Mouse (Mus musculus) heart, embryonic 15.5 days (tissue): ENCODE data around the gene Hbq1a. TPM values are rescaled to one million over a fixed set of nuclear protein-coding genes. Genes with fewer than 3 reads are reported as not detected.
"Not testable (repeated sequence)": the region's sequence is repeated elsewhere in the genome, so short reads cannot be mapped to it uniquely, and the experiment has no call there.

Experiments
- ATAC-seq: fragments of 200-750 bp; cut with Nextera tagmentation; replicated peaks from 2 replicates; pipeline ENCODE4 v1.8.0; 2017; ENCODE audit warnings: low read depth, moderate TSS enrichment; ENCODE audit not compliant: insufficient number of reproducible peaks, insufficient read depth, low FRiP score
- H3K27ac ChIP-seq: fragments of 300-500 bp; sonication (generic); 2 replicates; pipeline ENCODE4 v1.5.1; 2015; ENCODE audit warnings: mild to moderate bottlenecking, inconsistent platforms
- H3K27me3 ChIP-seq: fragments of 300-500 bp; sonication (generic); 2 replicates; pipeline ENCODE4 v1.6.1; 2015; ENCODE audit warnings: inconsistent platforms
- H3K36me3 ChIP-seq: fragments of 300-500 bp; sonication (generic); 2 replicates; pipeline ENCODE4 v1.6.1; 2015; ENCODE audit warnings: mild to moderate bottlenecking, inconsistent platforms
- H3K4me1 ChIP-seq: fragments of 300-500 bp; sonication (generic); replicated peaks from 2 replicates; pipeline ENCODE4 v1.6.1; 2015; ENCODE audit warnings: inconsistent platforms
- H3K4me2 ChIP-seq: fragments of 300-500 bp; sonication (generic); 2 replicates; pipeline ENCODE4 v1.6.1; 2015; ENCODE audit warnings: inconsistent platforms, mild to moderate bottlenecking, moderate library complexity
- H3K4me3 ChIP-seq: fragments of 300-500 bp; sonication (generic); 2 replicates; pipeline ENCODE4 v1.5.1; 2015; ENCODE audit warnings: mild to moderate bottlenecking, inconsistent platforms
- H3K9ac ChIP-seq: fragments of 300-500 bp; sonication (generic); 2 replicates; pipeline ENCODE4 v1.6.1; 2015; ENCODE audit warnings: mild to moderate bottlenecking, inconsistent platforms
- H3K9me3 ChIP-seq: fragments of 300-500 bp; sonication (generic); replicated peaks from 2 replicates; pipeline ENCODE4 v1.6.1; 2016; ENCODE audit warnings: inconsistent platforms
- WGBS: fragments of 180-500 bp; shearing (Covaris S2); methylation state at CpG from one replicate; pipeline ENCODE4 v1.1.7; 2015; ENCODE audit warnings: mixed read lengths; 5-methylcytosine and 5-hydroxymethylcytosine counted together
- polyA plus RNA-seq: library from polyadenylated mRNA; unstranded; fragments of >200 nt; fragmentation: Nextera tagmentation; extraction: Ambion mirVana; gene quantifications from 2 replicates; pipeline ENCODE4 v1.2.1, GENCODE M21; 2015

Gene Hbq1a
- polyA plus RNA-seq, 1 experiment from 2014 or later, result 3.2 TPM

GRCm38 (mm10) chr11:32285887-32286286, 14.0 kb upstream of the Hbq1a start:
- H3K36me3 ChIP-seq, H3K4me2 ChIP-seq, H3K4me1 ChIP-seq, H3K4me3 ChIP-seq, ATAC-seq, H3K27ac ChIP-seq, H3K9ac ChIP-seq, H3K9me3 ChIP-seq: not testable (repeated sequence)
- peaks cover 19% of the 10 kb centered on the region for H3K27me3 ChIP-seq

GRCm38 (mm10) chr11:32286695-32287492, 13.0 kb upstream of the Hbq1a start, which contains the start of gene Hbq1b:
Hbq1b (plus strand) TSS chr11:32286965.
- peaks cover 19% of the 10 kb centered on the region for H3K27me3 ChIP-seq
- H3K4me2 ChIP-seq, result peak within 1 kb of the TSS; percentile 58
- H3K27ac ChIP-seq, H3K36me3 ChIP-seq, H3K9me3 ChIP-seq, H3K9ac ChIP-seq, H3K4me1 ChIP-seq: not testable (repeated sequence)
- 18% methylated on average over 31 of the region's 33 CpGs for WGBS
- H3K4me3 ChIP-seq, result peak within 1 kb of the TSS; percentile 35
- ATAC-seq, result peak; percentile 50; the same call in 1 of the 2 replicates

DNA sequence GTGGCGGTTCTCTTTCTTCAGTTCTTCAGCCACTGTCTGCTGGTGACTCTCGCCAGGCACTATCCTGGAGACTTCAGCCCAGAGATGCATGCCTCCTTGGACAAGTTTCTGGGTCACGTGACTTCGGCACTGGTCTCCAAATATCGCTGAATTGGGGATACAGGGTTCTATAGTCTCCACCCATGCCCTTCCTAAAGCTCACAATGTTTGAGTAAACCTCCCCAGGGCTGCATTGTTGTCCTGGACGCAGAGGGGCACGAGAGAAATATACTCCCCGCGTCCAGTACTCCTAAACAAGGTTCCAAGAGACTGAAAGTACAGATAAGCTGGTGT, 12.4 kb upstream of the Hbq1a start:
- Histone ChIP-seq H3K4me3 (no peak overlapping the region), H3K36me3 (no peaks in the 10 kb centered on the region), H3K4me2 (no peak overlapping the region; the same call in 1 of the 2 replicates), H3K27ac (no peak overlapping the region), H3K9ac (no peak overlapping the region), H3K27me3 (peaks cover 19% of the 10 kb centered on the region), H3K9me3 (no peaks in the 10 kb centered on the region), H3K4me1 (no peaks in the 10 kb centered on the region)
- 59% methylated on average over 9 of the region's 9 CpGs for WGBS
- ATAC-seq, result no peak; the same call in 1 of the 2 replicates

GRCm38 (mm10) chr11:32292819-32293218, 7.0 kb upstream of the Hbq1a start:
- not testable (repeated sequence) for H3K4me1 ChIP-seq, H3K27me3 ChIP-seq, ATAC-seq, H3K36me3 ChIP-seq, H3K9ac ChIP-seq, H3K4me2 ChIP-seq, H3K27ac ChIP-seq, H3K4me3 ChIP-seq, H3K9me3 ChIP-seq
- 65% methylated on average over 4 of the region's 4 CpGs for WGBS

DNA sequence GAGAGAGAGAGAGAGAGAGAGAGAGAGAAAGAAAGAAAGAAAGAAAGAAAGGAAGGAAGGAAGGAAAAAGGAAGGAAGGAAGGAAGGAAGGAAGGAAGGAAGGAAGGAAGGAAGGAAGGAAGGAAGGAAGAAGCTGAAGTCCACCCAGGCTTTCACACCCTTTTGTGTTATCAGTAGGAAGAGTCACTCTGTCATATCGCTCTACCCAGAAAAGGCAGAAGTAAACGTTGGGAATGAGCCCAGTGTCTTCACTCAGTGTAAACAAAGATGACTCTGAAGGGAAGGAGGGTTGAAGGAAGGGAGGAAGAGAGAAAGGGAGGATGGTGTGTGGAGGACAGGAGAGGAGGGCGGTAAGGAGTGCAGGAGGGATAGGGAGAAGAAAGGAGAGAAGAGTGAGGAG, 6.4 kb upstream of the Hbq1a start:
- WGBS, result 50% methylated on average over 3 of the region's 3 CpGs
- not testable (repeated sequence) for H3K27me3 ChIP-seq, H3K9ac ChIP-seq, ATAC-seq, H3K4me2 ChIP-seq, H3K9me3 ChIP-seq, H3K27ac ChIP-seq, H3K4me3 ChIP-seq, H3K36me3 ChIP-seq, H3K4me1 ChIP-seq

DNA sequence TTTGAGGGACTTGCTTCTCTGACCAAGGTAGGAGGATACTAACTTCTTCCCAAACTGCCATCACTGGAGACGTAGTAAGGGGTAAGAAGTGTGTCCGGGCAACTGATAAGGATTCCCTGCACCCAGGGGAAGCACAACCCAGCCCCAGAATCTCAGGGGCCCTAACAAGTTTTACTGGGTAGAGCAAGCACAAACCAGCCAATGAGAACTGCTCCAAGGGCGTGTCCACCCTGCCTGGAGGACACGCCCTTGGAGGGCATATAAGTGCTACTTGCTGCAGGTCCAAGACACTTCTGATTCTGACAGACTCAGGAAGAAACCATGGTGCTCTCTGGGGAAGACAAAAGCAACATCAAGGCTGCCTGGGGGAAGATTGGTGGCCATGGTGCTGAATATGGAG, 3.7 kb upstream of the Hbq1a start, which contains the start of gene Hba-a2:
Gene Hba-a2 (plus strand): TSS at position 287 of the 400 bp plus-strand sequence.
- WGBS, result no CpG with 5 or more reads among the region's 4 CpGs
- H3K36me3 ChIP-seq, H3K4me1 ChIP-seq, H3K9me3 ChIP-seq, H3K4me2 ChIP-seq, H3K27ac ChIP-seq, H3K27me3 ChIP-seq, H3K4me3 ChIP-seq, ATAC-seq, H3K9ac ChIP-seq: not testable (repeated sequence)

- 8% methylated on average over 2 of the region's 2 CpGs for WGBS
- H3K4me3 ChIP-seq, ATAC-seq, H3K4me2 ChIP-seq, H3K4me1 ChIP-seq, H3K27ac ChIP-seq, H3K36me3 ChIP-seq, H3K9me3 ChIP-seq, H3K9ac ChIP-seq: not testable (repeated sequence)
- H3K27me3 ChIP-seq, result peaks cover 21% of the 10 kb centered on the region
These were observed 2.5 kb upstream of the Hbq1a start for GRCm38 (mm10) chr11:32297417-32297816.

DNA sequence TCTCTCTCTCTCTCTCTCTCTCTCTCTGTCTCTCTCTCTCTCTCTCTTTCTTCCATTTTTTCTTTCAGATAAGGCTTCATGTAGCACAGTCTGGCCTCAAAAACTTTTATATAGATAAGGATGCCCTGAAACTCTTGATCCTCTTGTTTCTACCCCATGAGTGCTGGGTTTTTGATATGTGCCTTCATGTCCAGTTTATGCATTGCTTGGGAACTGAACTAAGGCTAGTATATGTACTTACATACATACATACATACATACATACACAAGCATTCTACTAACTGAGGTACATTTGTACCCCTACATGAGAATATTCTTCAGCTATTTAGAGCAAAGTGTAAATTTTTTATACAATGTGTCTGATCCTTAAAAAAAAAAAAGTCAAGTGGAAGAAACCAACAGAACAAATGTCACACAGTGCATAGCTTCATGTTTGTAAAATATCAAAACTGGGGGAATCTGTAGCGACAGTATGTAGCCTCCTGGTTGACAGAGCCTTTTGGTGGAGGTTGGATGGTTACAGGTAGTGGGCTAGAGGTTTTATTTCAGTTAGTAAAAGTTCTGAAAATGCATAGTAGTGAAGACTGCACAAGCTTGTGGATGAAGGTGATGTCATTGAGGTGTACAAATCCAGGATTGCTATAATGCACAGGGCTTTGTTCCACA, 1.9 kb upstream of the Hbq1a start:
- no peaks in the 10 kb centered on the region for H3K9me3 ChIP-seq
- H3K4me1 ChIP-seq, result 0 out of 2 replicates have a peak, but pooled peaks cover 2% of the 10 kb centered on the region
- no peak overlapping the region for H3K4me2 ChIP-seq
- peaks cover 21% of the 10 kb centered on the region for H3K27me3 ChIP-seq
- no peaks in the 10 kb centered on the region for H3K36me3 ChIP-seq
- H3K4me3 ChIP-seq, result no peak overlapping the region
- no peak for ATAC-seq
- H3K9ac ChIP-seq, result no peak overlapping the region
- H3K27ac ChIP-seq, result no peak overlapping the region
- 95% methylated on average over 1 of the region's 1 CpGs for WGBS

- no peaks in the 10 kb centered on the region for H3K9me3 ChIP-seq
- H3K4me3 ChIP-seq, result no peak overlapping the region
- H3K36me3 ChIP-seq, result no peaks in the 10 kb centered on the region
- peaks cover 21% of the 10 kb centered on the region for H3K27me3 ChIP-seq
- 91% methylated on average over 2 of the region's 2 CpGs for WGBS
- H3K27ac ChIP-seq, result no peak overlapping the region
- ATAC-seq, result no peak
- no peak overlapping the region for H3K9ac ChIP-seq
- 0 out of 2 replicates have a peak, but pooled peaks cover 2% of the 10 kb centered on the region for H3K4me1 ChIP-seq
- H3K4me2 ChIP-seq, result no peak overlapping the region
These were observed 1.3 kb upstream of the Hbq1a start for GRCm38 (mm10) chr11:32298532-32298918.

GRCm38 (mm10) chr11:32300279-32301267, 704 bp downstream of the Hbq1a start:
- ATAC-seq, result no peak
- H3K9me3 ChIP-seq, result no peaks in the 10 kb centered on the region
- no peak overlapping the region for H3K9ac ChIP-seq
- H3K36me3 ChIP-seq, result no peaks in the 10 kb centered on the region
- H3K4me1 ChIP-seq, result 0 out of 2 replicates have a peak, but pooled peaks cover 2% of the 10 kb centered on the region
- no peak overlapping the region; the same call in 1 of the 2 replicates for H3K4me3 ChIP-seq
- WGBS, result 47% methylated on average over 15 of the region's 17 CpGs
- peaks cover 21% of the 10 kb centered on the region for H3K27me3 ChIP-seq
- H3K4me2 ChIP-seq, result peak overlapping the region; percentile 44
- H3K27ac ChIP-seq, result no peak overlapping the region

GRCm38 (mm10) chr11:32301506-32301905, 1.6 kb downstream of the Hbq1a start:
- Histone ChIP-seq H3K9me3 (no peaks in the 10 kb centered on the region), H3K4me3 (no peak overlapping the region), H3K27ac (no peak overlapping the region), H3K27me3 (peaks cover 21% of the 10 kb centered on the region), H3K9ac (no peak overlapping the region), H3K36me3 (no peaks in the 10 kb centered on the region), H3K4me2 (no peak overlapping the region), H3K4me1 (0 out of 2 replicates have a peak, but pooled peaks cover 2% of the 10 kb centered on the region)
- ATAC-seq, result no peak
- 66% methylated on average over 1 of the region's 1 CpGs for WGBS
